Mouse (Mus musculus) telencephalon, adult 2 months (tissue): ENCODE measurements around the gene Wnt2b.

Experiments
- DNase-seq: peaks from one replicate; pipeline ENCODE4 v3.0.0-alpha.2; 2011; ENCODE audit warnings: low read depth, low spot score

Gene Wnt2b

GRCm38 (mm10) chr3:104963331-104964276, 1.9 kb upstream of the Wnt2b start:
- no peak for DNase-seq

GRCm38 (mm10) chr3:104962866-104963265, 1.1 kb upstream of the Wnt2b start:
- no peak for DNase-seq

GRCm38 (mm10) chr3:104962141-104962611, 455 bp upstream of the Wnt2b start:
- DNase-seq, result no peak

- DNase-seq, result no peak
Observed at GRCm38 (mm10) chr3:104960026-104961000, 1.4 kb downstream of the Wnt2b start.

- no peak for DNase-seq
Observed at GRCm38 (mm10) chr3:104956131-104956581, 5.6 kb downstream of the Wnt2b start.

GRCm38 (mm10) chr3:104954551-104954950, 7.2 kb downstream of the Wnt2b start:
- DNase-seq, result no peak

- DNase-seq, result no peak
Observed at GRCm38 (mm10) chr3:104954137-104954536, 7.6 kb downstream of the Wnt2b start.

GRCm38 (mm10) chr3:104952891-104953670, 8.6 kb downstream of the Wnt2b start:
- DNase-seq, result no peak

GRCm38 (mm10) chr3:104950926-104951325, 10.8 kb downstream of the Wnt2b start:
- DNase-seq, result no peak

- no peak for DNase-seq
Observed at GRCm38 (mm10) chr3:104944894-104945293, 16.8 kb downstream of the Wnt2b start.

GRCm38 (mm10) chr3:104943333-104943732, 18.4 kb downstream of the Wnt2b start:
- no peak for DNase-seq

- no peak for DNase-seq
Observed at GRCm38 (mm10) chr3:104942682-104943081, 19.0 kb downstream of the Wnt2b start.

- no peak for DNase-seq
Observed at GRCm38 (mm10) chr3:104940691-104941090, 21.0 kb downstream of the Wnt2b start.

GRCm38 (mm10) chr3:104938327-104938726, 23.4 kb downstream of the Wnt2b start:
- no peak for DNase-seq

- no peak for DNase-seq
Observed at GRCm38 (mm10) chr3:104937728-104938305, 23.9 kb downstream of the Wnt2b start.

- no peak for DNase-seq
Observed at GRCm38 (mm10) chr3:104929385-104929784, 32.3 kb downstream of the Wnt2b start.

GRCm38 (mm10) chr3:104914986-104915385, 46.7 kb downstream of the Wnt2b start:
- no peak for DNase-seq

- DNase-seq, result no peak
Observed at GRCm38 (mm10) chr3:104909195-104909594, 52.5 kb downstream of the Wnt2b start.

- DNase-seq, result peak; percentile 79
Observed at GRCm38 (mm10) chr3:104906007-104906406, 55.7 kb downstream of the Wnt2b start.

- DNase-seq, result peak; percentile 70
Observed at GRCm38 (mm10) chr3:104905389-104905788, 56.3 kb downstream of the Wnt2b start.

GRCm38 (mm10) chr3:104901154-104901553, 60.6 kb downstream of the Wnt2b start:
- DNase-seq, result no peak
